Mouse (Mus musculus) intestine, embryonic 15.5 days (tissue): Measurements from ENCODE around the gene Tec. TPM values are rescaled to one million over a fixed set of nuclear protein-coding genes. Genes with fewer than 3 reads are reported as not detected.
A peak's percentile ranks its signal among the peaks of the same experiment; 100 is the strongest.

ENCODE experiments used
- ATAC-seq: fragments of 200-750 bp; cut with Nextera tagmentation; 2 replicates; pipeline ENCODE4 v1.8.0; 2017; ENCODE audit warnings: moderate TSS enrichment, moderate library complexity
- H3K27ac ChIP-seq: fragments of 300-500 bp; sonication (generic); 2 replicates; pipeline ENCODE4 v1.5.1; 2015; ENCODE audit warnings: mild to moderate bottlenecking, inconsistent platforms
- H3K27me3 ChIP-seq: fragments of 300-500 bp; sonication (generic); replicated peaks from 2 replicates; pipeline ENCODE4 v1.6.1; 2015; ENCODE audit warnings: inconsistent platforms
- H3K36me3 ChIP-seq: fragments of 300-500 bp; sonication (generic); 2 replicates; pipeline ENCODE4 v1.6.1; 2015; ENCODE audit warnings: inconsistent platforms
- H3K4me1 ChIP-seq: fragments of 300-500 bp; sonication (generic); replicated peaks from 2 replicates; pipeline ENCODE4 v1.6.1; 2015; ENCODE audit warnings: inconsistent platforms
- H3K4me2 ChIP-seq: fragments of 300-500 bp; sonication (generic); replicated peaks from 2 replicates; pipeline ENCODE4 v1.6.1; 2015; ENCODE audit warnings: mild to moderate bottlenecking, inconsistent platforms
- H3K4me3 ChIP-seq: fragments of 300-500 bp; sonication (generic); replicated peaks from 2 replicates; pipeline ENCODE4 v1.5.1; 2015; ENCODE audit warnings: inconsistent platforms
- H3K9ac ChIP-seq: fragments of 300-500 bp; sonication (generic); 2 replicates; pipeline ENCODE4 v1.6.1; 2015; ENCODE audit warnings: inconsistent platforms
- H3K9me3 ChIP-seq: fragments of 300-500 bp; sonication (generic); 2 replicates; pipeline ENCODE4 v1.6.1; 2016; ENCODE audit warnings: inconsistent platforms
- WGBS: fragments of 180-500 bp; shearing (Covaris S2); methylation state at CpG from one replicate; pipeline ENCODE4 v1.1.7; 2015; 5-methylcytosine and 5-hydroxymethylcytosine counted together
- polyA plus RNA-seq: library from polyadenylated mRNA; unstranded; fragments of >200 nt; fragmentation: Nextera tagmentation; extraction: Ambion mirVana; gene quantifications from 2 replicates; pipeline ENCODE4 v1.2.1, GENCODE M21; 2015

The Tec gene
- polyA plus RNA-seq, 1 experiment from 2014 or later = 12.8 TPM

DNA sequence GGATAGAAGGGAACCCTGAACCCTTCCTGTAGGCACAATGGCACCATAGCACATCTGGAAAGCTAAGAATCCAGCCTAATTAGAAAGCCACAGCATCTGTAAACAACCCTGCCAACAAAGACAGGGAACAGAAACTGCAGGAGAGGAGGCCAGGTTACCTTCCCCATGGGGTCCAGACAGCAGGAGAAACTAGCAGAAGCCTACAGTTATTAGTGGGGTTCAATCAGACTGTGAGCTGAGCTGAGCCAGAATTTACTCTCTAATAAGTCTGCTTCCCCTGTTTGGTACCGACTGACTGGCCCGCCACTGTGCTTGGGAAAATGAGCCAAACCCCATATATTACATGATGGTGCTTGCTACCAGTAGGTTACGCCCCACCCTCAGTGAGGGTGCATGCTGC lies 56.9 kb downstream of the Tec start:
- no peak overlapping the region for H3K4me2 ChIP-seq
- WGBS = 49% methylated on average over 3 of the region's 3 CpGs

DNA sequence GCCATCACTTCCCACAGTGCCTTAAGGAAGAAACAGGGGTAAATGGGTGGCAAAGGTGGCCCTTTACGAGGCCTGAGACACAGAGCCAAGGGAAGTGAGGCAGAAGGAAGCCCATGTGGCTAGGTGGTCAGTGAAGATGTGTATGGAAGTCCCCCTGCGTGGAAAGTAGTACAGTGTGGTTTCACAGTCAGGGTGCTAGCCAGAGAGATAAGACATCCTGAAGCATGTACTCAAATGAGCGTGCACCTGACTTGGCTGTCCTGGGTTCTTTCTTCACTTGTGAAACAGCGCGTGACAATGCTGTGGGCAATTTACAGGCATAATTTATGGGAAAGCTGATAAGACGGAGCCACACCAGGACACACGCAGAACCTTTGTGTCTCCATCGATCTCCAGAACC lies 57.3 kb downstream of the Tec start:
- peak; percentile 70 for ATAC-seq
- no peaks in the 10 kb centered on the region for H3K9me3 ChIP-seq
- 0 out of 2 replicates have a peak, but pooled peaks cover 7% of the 10 kb centered on the region for H3K4me1 ChIP-seq
- no peaks in the 10 kb centered on the region for H3K27me3 ChIP-seq
- no peaks in the 10 kb centered on the region for H3K36me3 ChIP-seq
- H3K4me3 ChIP-seq = no peak overlapping the region
- 44% methylated on average over 8 of the region's 8 CpGs for WGBS
- H3K9ac ChIP-seq = no peak overlapping the region
- no peak overlapping the region for H3K4me2 ChIP-seq
- no peak overlapping the region for H3K27ac ChIP-seq

More for the DNA sequence above, 56.9 kb downstream of the Tec start:
- H3K4me3 ChIP-seq = no peak overlapping the region
- H3K36me3 ChIP-seq = no peaks in the 10 kb centered on the region
- H3K4me1 ChIP-seq = 0 out of 2 replicates have a peak, but pooled peaks cover 7% of the 10 kb centered on the region
- H3K27ac ChIP-seq = no peak overlapping the region
- H3K9ac ChIP-seq = no peak overlapping the region
- ATAC-seq = peak; percentile 42; the same call in 1 of the 2 replicates
- no peaks in the 10 kb centered on the region for H3K9me3 ChIP-seq
- no peaks in the 10 kb centered on the region for H3K27me3 ChIP-seq

DNA sequence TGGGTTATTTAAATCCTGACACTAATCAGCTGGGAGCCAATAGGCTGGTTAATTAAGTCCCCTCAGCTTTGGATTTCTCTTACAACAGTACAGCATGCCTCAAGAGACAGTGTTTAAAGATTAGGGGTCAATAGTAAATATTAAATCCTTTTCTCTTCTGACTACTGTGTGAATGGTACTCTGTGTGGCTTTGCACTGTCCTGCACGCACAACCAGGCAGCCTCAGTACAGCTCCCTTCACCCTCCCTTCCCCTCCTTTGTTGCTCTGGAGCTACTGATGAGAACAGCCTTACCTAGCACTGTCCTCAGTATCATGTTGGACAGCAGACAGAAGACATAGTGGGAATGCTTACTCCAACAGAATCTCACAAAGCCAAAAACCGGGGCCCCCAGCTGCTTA lies 58.8 kb downstream of the Tec start:
- H3K27me3 ChIP-seq = no peaks in the 10 kb centered on the region
- no peak for ATAC-seq
- H3K9ac ChIP-seq = no peak overlapping the region
- no peaks in the 10 kb centered on the region for H3K9me3 ChIP-seq
- H3K4me2 ChIP-seq = no peak overlapping the region
- no peak overlapping the region for H3K4me3 ChIP-seq
- no peak overlapping the region for H3K27ac ChIP-seq
- WGBS = 80% methylated on average over 2 of the region's 2 CpGs
- no peaks in the 10 kb centered on the region for H3K36me3 ChIP-seq
- 0 out of 2 replicates have a peak, but pooled peaks cover 7% of the 10 kb centered on the region for H3K4me1 ChIP-seq

DNA sequence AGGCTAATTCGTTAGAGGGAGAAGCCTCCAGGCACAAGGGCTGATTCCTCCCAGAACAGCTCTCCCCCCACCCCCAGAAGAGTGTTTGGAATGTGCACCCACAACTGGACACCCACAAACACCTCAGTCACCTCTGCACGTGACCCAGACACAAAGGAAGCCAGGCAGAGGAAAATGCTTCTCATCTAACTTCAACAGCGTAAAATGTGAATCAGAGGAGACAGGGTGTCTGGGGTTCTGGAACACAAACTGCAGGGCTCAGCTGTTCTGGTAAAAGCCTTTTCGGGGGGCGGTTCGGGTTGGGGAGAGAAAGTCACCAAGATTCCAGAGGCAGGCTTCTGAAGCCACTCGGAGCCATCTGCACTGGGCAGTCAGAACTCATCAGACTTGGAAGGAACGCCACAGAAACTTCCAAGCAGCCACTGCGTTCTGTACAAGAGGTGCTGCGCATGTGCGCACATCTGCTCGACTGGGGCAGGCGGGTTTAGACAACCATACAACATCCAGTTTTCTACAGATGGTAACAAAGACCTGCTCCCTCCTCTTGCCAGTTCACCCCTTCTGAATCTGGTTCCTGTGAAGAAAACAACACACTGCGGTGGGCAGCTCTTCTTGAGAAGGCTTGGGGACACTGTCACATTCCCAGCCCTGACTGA lies 59.7 kb downstream of the Tec start:
- H3K9ac ChIP-seq = no peak overlapping the region
- ATAC-seq = no peak
- no peaks in the 10 kb centered on the region for H3K9me3 ChIP-seq
- H3K36me3 ChIP-seq = no peaks in the 10 kb centered on the region
- 0 out of 2 replicates have a peak, but pooled peaks cover 7% of the 10 kb centered on the region for H3K4me1 ChIP-seq
- no peak overlapping the region; the same call in 1 of the 2 replicates for H3K27ac ChIP-seq
- no peaks in the 10 kb centered on the region for H3K27me3 ChIP-seq
- no peak overlapping the region for H3K4me3 ChIP-seq
- H3K4me2 ChIP-seq = peak overlapping the region; percentile 33
- 50% methylated on average over 14 of the region's 14 CpGs for WGBS

DNA sequence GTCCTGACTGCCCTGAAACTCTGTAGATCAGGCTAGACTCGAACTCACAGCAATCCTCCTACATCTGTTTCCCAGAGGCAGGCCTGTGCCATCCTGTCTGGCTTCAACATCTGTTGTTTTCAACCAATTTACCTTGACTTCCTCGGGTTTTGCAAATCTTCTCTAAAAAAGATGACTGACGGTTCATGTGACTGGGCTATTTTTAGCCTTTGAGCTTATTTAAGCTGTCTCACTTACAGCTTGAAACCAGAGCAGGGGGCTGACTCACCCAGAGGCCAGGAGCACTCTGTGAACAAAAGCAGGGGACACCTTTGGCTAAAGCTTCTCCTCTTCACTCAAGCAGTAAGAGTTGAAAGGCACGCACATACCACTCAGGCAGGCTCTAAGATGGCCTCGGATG lies 65.4 kb downstream of the Tec start:
- no peak for ATAC-seq
- H3K27me3 ChIP-seq = no peaks in the 10 kb centered on the region
- 62% methylated on average over 5 of the region's 5 CpGs for WGBS

DNA sequence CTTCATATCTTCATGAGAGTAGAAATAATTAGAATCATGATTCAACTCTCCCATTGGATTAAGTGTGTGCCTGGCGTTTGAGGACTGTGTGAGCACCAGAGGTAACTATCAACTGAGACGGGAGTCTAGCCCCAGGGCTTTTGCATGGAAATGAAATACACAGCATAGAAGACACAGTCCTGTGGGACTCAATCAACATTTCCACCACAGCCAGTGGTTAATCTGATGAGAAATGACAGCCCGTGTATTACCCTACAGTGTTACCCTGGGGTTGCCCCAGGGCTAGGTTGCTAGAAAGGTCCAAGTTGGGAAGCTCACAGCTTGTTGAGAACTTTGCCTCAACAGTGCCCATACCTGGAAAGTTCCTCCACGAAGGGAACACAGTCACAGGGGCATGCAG lies 69.7 kb downstream of the Tec start:
- Histone ChIP-seq H3K4me2 (no peak overlapping the region), H3K9me3 (no peaks in the 10 kb centered on the region), H3K27ac (no peak overlapping the region), H3K9ac (no peak overlapping the region), H3K4me3 (no peak overlapping the region), H3K36me3 (no peaks in the 10 kb centered on the region), H3K27me3 (no peaks in the 10 kb centered on the region), H3K4me1 (peaks cover 8% of the 10 kb centered on the region)
- WGBS = 79% methylated on average over 4 of the region's 4 CpGs
- ATAC-seq = no peak

More for the DNA sequence above, 65.4 kb downstream of the Tec start:
- H3K27ac ChIP-seq = no peak overlapping the region
- H3K9ac ChIP-seq = no peak overlapping the region
- no peak overlapping the region for H3K4me3 ChIP-seq
- no peaks in the 10 kb centered on the region for H3K4me1 ChIP-seq
- H3K4me2 ChIP-seq = no peak overlapping the region
- H3K36me3 ChIP-seq = no peaks in the 10 kb centered on the region
- H3K9me3 ChIP-seq = no peaks in the 10 kb centered on the region

DNA sequence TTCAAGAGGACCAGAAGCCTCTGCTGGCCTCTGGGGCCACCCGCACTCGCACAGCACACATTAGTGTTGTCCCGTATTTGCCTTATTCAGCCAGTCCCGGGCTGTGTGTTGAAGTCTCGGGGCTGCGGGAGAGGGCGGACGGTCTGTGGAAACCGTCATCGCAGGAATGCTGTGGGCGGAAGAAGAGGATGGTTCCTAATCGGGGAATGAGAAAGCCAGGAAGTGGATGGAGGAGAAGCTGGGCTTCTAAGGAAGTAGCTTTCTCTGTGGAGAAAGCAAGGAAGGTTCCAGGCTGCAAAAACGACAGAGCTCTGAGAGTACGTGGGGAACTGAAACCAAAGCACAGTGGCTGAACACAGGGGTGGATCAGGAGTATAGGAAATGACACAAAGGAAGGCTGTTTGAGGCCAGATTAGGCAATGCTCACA lies 72.1 kb downstream of the Tec start:
- peak overlapping the region; percentile 18; the same call in 1 of the 2 replicates for H3K4me3 ChIP-seq
- WGBS = 37% methylated on average over 14 of the region's 14 CpGs
- no peaks in the 10 kb centered on the region for H3K27me3 ChIP-seq
- ATAC-seq = no peak
- peaks cover 12% of the 10 kb centered on the region for H3K4me1 ChIP-seq
- peak overlapping the region; percentile 61 for H3K27ac ChIP-seq
- H3K4me2 ChIP-seq = peak overlapping the region; percentile 56
- peak overlapping the region; percentile 18; the same call in 1 of the 2 replicates for H3K9ac ChIP-seq
- no peaks in the 10 kb centered on the region for H3K36me3 ChIP-seq
- H3K9me3 ChIP-seq = no peaks in the 10 kb centered on the region

DNA sequence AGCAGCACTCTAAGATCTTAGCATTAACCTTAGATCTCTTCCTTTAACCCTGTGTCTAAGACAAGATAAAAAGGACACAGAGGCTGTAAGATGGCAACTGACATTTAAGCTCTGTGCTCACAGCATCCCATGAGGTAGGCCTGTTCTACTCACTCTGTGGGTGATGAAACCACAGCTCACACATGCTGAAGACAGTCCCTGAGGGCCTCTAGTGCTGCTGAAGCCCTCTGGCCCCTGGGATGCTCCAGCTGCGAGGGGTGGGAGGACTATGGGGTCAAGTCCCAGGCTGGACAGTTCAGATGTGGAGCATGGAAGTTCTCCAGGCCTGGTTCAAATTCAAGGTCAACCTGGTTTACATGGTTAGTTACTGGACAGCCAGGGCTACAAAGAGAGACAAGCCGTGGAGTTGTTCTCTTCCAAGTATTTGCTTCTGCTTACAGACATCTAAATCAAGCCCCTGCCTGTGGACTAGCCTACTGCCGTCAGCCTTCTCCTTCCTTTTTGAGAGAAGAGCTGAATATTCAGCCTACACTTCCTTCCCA lies 74.9 kb downstream of the Tec start:
- no peak overlapping the region for H3K4me2 ChIP-seq
- no peaks in the 10 kb centered on the region for H3K9me3 ChIP-seq
- peaks cover 12% of the 10 kb centered on the region for H3K4me1 ChIP-seq
- H3K36me3 ChIP-seq = no peaks in the 10 kb centered on the region
- no peak overlapping the region for H3K4me3 ChIP-seq
- H3K27ac ChIP-seq = no peak overlapping the region
- H3K27me3 ChIP-seq = no peaks in the 10 kb centered on the region
- 77% methylated on average over 3 of the region's 3 CpGs for WGBS
- ATAC-seq = no peak
- no peak overlapping the region for H3K9ac ChIP-seq

DNA sequence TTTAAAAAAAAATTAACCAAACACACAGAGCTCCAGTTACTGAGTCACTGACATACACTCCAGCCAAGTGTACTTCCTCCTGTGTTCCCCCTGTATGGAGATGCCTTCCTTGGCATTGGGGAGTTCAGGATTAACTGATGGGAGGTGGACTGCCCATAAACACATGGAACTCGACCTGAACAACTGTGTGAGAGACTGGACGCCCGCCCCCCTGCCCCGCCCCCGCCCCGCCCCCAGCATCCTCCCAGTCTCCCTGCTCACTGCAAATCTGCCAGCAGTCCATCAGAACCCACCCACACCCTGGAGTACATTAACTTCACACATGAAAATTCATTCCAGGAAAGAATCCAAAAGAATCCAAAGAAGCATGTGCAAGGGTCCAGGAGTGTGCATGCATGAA lies 76.5 kb downstream of the Tec start:
- ATAC-seq = peak; percentile 78

DNA sequence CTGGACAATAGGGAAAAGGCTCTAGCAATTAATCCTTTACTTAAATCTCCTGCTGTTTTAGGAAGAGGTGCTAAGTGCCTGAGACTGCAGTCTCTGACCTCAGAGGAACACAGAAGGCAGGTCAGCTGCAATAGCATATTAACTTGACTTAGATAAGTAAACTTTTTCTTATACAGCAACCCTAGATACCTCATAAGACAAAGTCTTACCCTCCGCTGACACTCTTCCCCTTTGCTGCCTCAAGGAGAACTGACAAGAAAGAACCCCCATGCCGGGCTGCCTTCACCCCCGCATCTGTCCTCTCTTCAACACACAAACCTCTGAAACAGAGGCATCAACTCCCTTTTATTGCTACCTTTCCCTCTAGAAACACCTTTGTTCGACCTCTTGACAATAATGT lies 76.9 kb downstream of the Tec start:
- no peak overlapping the region for H3K4me2 ChIP-seq
- peaks cover 11% of the 10 kb centered on the region; the same call in 1 of the 2 replicates for H3K4me1 ChIP-seq
- no peak overlapping the region for H3K9ac ChIP-seq
- no peaks in the 10 kb centered on the region for H3K36me3 ChIP-seq
- no peak overlapping the region for H3K27ac ChIP-seq
- WGBS = 25% methylated on average over 4 of the region's 4 CpGs
- no peaks in the 10 kb centered on the region for H3K9me3 ChIP-seq
- H3K27me3 ChIP-seq = no peaks in the 10 kb centered on the region
- H3K4me3 ChIP-seq = no peak overlapping the region
- no peak; the same call in 1 of the 2 replicates for ATAC-seq

More for the DNA sequence above, 76.5 kb downstream of the Tec start:
- Histone ChIP-seq H3K27me3 (no peaks in the 10 kb centered on the region), H3K9me3 (no peaks in the 10 kb centered on the region), H3K27ac (no peak overlapping the region), H3K9ac (no peak overlapping the region), H3K4me3 (no peak overlapping the region), H3K4me1 (peaks cover 12% of the 10 kb centered on the region), H3K36me3 (no peaks in the 10 kb centered on the region), H3K4me2 (no peak overlapping the region)
- WGBS = 10% methylated on average over 6 of the region's 6 CpGs

DNA sequence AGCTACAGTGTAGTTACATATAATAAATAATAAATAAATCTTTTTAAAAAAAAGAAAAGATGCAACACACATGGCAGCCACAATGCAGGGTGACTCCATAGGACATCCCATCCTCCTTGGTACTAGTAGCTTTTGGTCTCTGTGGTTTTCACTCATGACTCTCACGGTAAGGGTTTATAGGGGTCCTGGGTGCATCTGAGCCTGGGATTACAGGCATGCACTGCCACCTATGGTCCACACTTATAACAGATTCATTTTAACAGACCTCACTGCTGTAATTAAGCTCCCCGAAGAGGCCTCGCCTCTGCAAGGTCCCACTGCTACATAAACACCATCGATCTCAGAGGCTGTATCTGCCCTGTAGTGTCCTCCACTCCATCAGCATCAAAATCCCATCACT lies 82.8 kb downstream of the Tec start:
- Histone ChIP-seq H3K9ac (no peak overlapping the region), H3K36me3 (no peaks in the 10 kb centered on the region), H3K27me3 (no peaks in the 10 kb centered on the region), H3K9me3 (no peaks in the 10 kb centered on the region), H3K4me3 (no peak overlapping the region), H3K4me2 (no peak overlapping the region), H3K27ac (no peak overlapping the region), H3K4me1 (no peaks in the 10 kb centered on the region)
- 47% methylated on average over 4 of the region's 4 CpGs for WGBS
- ATAC-seq = no peak

DNA sequence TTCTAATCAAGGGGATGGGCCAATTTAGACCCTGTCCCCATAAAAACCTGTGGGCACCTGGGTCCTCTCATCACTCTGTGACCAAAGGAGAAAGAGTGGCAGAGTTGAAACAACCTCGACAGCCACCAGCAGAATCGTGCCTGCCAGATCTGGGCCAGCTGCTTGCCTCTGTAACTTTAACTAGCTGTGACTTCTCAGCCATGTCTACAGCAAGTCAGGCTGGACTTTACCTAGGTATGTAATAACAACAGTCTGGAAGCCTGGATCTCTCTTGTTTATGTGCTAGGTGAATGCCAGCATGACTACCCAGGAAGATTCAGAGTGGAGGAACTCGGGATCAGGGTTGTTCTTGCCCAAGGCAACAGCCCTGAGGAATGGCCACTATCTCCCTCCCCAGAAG lies 83.6 kb downstream of the Tec start:
- no peak overlapping the region for H3K4me3 ChIP-seq
- no peaks in the 10 kb centered on the region for H3K9me3 ChIP-seq
- no peak overlapping the region for H3K4me2 ChIP-seq
- H3K27ac ChIP-seq = no peak overlapping the region
- no peak for ATAC-seq
- no peaks in the 10 kb centered on the region for H3K4me1 ChIP-seq
- H3K27me3 ChIP-seq = no peaks in the 10 kb centered on the region
- WGBS = 76% methylated on average over 3 of the region's 3 CpGs
- H3K36me3 ChIP-seq = no peaks in the 10 kb centered on the region
- no peak overlapping the region for H3K9ac ChIP-seq

DNA sequence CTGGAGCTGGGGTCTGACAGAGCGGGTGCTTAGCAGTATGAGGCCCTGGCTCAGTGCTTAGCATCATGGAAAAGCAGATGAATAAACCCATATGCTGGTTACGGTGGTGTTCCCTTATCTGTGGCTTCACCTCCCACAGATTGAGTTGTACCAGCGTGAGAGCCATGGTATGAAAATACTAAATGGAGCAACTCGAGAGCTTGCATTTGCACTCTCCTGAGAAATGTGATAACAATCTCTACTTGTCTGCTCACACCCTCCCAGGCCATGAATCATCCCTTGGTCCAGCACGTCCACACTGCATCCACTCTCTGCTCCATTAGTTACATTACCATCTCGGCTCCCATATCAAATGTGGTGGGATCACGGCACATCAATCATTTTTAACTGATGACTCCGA lies 84.3 kb downstream of the Tec start:
- WGBS = 69% methylated on average over 8 of the region's 8 CpGs
- Histone ChIP-seq H3K9me3 (no peaks in the 10 kb centered on the region), H3K4me1 (no peaks in the 10 kb centered on the region), H3K4me3 (no peak overlapping the region), H3K27ac (no peak overlapping the region), H3K9ac (no peak overlapping the region), H3K36me3 (no peaks in the 10 kb centered on the region), H3K27me3 (no peaks in the 10 kb centered on the region), H3K4me2 (no peak overlapping the region)
- ATAC-seq = no peak
